Mouse (Mus musculus) embryonic facial prominence, embryonic 10.5 days (tissue): ENCODE measurements around the gene Gpr132. TPM values are rescaled to one million over a fixed set of nuclear protein-coding genes. Genes with fewer than 3 reads are reported as not detected.
A peak's percentile ranks its signal among the peaks of the same experiment; 100 is the strongest.

Source experiments
- DNase-seq: peaks from one replicate; pipeline ENCODE4 v3.0.0-alpha.2; 2017; ENCODE audit warnings: low spot score
- H3K27ac ChIP-seq: fragments of 300-500 bp; sonication (generic); replicated peaks from 2 replicates; pipeline ENCODE4 v1.5.1; 2016; ENCODE audit warnings: mild to moderate bottlenecking
- H3K27me3 ChIP-seq: fragments of 300-500 bp; sonication (generic); replicated peaks from 2 replicates; pipeline ENCODE4 v1.6.1; 2016; ENCODE audit warnings: low read depth, mild to moderate bottlenecking; ENCODE audit not compliant: poor library complexity, severe bottlenecking
- H3K36me3 ChIP-seq: fragments of 300-500 bp; sonication (generic); replicated peaks from 2 replicates; pipeline ENCODE4 v1.6.1; 2016; ENCODE audit warnings: mild to moderate bottlenecking, moderate library complexity
- H3K4me1 ChIP-seq: fragments of 300-500 bp; sonication (generic); 2 replicates; pipeline ENCODE4 v1.6.1; 2016
- H3K4me3 ChIP-seq: fragments of 300-500 bp; sonication (generic); 2 replicates; pipeline ENCODE4 v1.5.1; 2016; ENCODE audit warnings: mild to moderate bottlenecking, moderate library complexity
- H3K9me3 ChIP-seq: fragments of 300-500 bp; sonication (generic); 2 replicates; pipeline ENCODE4 v1.6.1; 2016; ENCODE audit warnings: mild to moderate bottlenecking
- WGBS: fragments of 180-500 bp; shearing (Covaris S2); methylation state at CpG from one replicate; pipeline ENCODE4 v1.1.7; 2016; 5-methylcytosine and 5-hydroxymethylcytosine counted together
- polyA plus RNA-seq: library from polyadenylated mRNA; unstranded; fragments of >200 nt; fragmentation: Nextera tagmentation; extraction: Ambion mirVana; gene quantifications from 2 replicates; pipeline ENCODE4 v1.2.1, GENCODE M21; 2016

Gene Gpr132
- polyA plus RNA-seq: 0.30 TPM in 1 of 2 replicates, not detected in the other

GRCm38 (mm10) chr12:112868178-112869087, at the start of gene Gpr132:
Gene Gpr132, minus strand, starts transcription at chr12:112868228.
- H3K4me3 ChIP-seq: no peak within 1 kb of the TSS
- DNase-seq: peak; percentile 43
- H3K4me1 ChIP-seq: peaks cover 38% of the 10 kb centered on the region
- no peaks in the 10 kb centered on the region for H3K36me3 ChIP-seq
- peaks cover 53% of the 10 kb centered on the region for H3K27me3 ChIP-seq
- H3K27ac ChIP-seq: no peak within 1 kb of the TSS; the same call in 1 of the 2 replicates
- 56% methylated on average over 13 of the region's 13 CpGs for WGBS
- H3K9me3 ChIP-seq: no peaks in the 10 kb centered on the region

- Histone ChIP-seq H3K4me1 (peaks cover 59% of the 10 kb centered on the region), H3K27me3 (0 out of 2 replicates have a peak, but pooled peaks cover 4% of the 10 kb centered on the region), H3K9me3 (no peaks in the 10 kb centered on the region), H3K27ac (0 out of 2 replicates have a peak overlapping the region, but pooled peaks have one; percentile 20), H3K36me3 (peaks cover 39% of the 10 kb centered on the region), H3K4me3 (no peak overlapping the region)
- WGBS: 77% methylated on average over 11 of the region's 11 CpGs
- DNase-seq: no peak
These were observed 49.5 kb upstream of the Gpr132 start for GRCm38 (mm10) chr12:112917486-112917885.

GRCm38 (mm10) chr12:112916698-112917400, 48.8 kb upstream of the Gpr132 start:
- H3K27me3 ChIP-seq: 0 out of 2 replicates have a peak, but pooled peaks cover 4% of the 10 kb centered on the region
- WGBS: 87% methylated on average over 16 of the region's 16 CpGs
- H3K4me3 ChIP-seq: no peak overlapping the region
- no peaks in the 10 kb centered on the region for H3K9me3 ChIP-seq
- H3K36me3 ChIP-seq: peaks cover 45% of the 10 kb centered on the region
- H3K27ac ChIP-seq: no peak overlapping the region; the same call in 1 of the 2 replicates
- H3K4me1 ChIP-seq: peaks cover 53% of the 10 kb centered on the region
- DNase-seq: no peak

GRCm38 (mm10) chr12:112915587-112915986, 47.6 kb upstream of the Gpr132 start:
- Histone ChIP-seq H3K27ac (no peak overlapping the region), H3K27me3 (0 out of 2 replicates have a peak, but pooled peaks cover 4% of the 10 kb centered on the region), H3K36me3 (peaks cover 57% of the 10 kb centered on the region), H3K4me3 (no peak overlapping the region), H3K9me3 (no peaks in the 10 kb centered on the region), H3K4me1 (peaks cover 43% of the 10 kb centered on the region)
- no peak for DNase-seq
- 87% methylated on average over 13 of the region's 13 CpGs for WGBS

GRCm38 (mm10) chr12:112914527-112914926, 46.5 kb upstream of the Gpr132 start:
- Histone ChIP-seq H3K4me1 (peaks cover 34% of the 10 kb centered on the region), H3K36me3 (peaks cover 58% of the 10 kb centered on the region), H3K27me3 (0 out of 2 replicates have a peak, but pooled peaks cover 4% of the 10 kb centered on the region), H3K27ac (no peak overlapping the region), H3K4me3 (no peak overlapping the region), H3K9me3 (no peaks in the 10 kb centered on the region)
- DNase-seq: no peak
- 80% methylated on average over 11 of the region's 11 CpGs for WGBS

GRCm38 (mm10) chr12:112912951-112913745, 45.1 kb upstream of the Gpr132 start:
- Histone ChIP-seq H3K4me3 (no peak overlapping the region), H3K36me3 (peaks cover 71% of the 10 kb centered on the region), H3K4me1 (peaks cover 28% of the 10 kb centered on the region), H3K27ac (peak overlapping the region; percentile 19; the same call in 1 of the 2 replicates), H3K27me3 (0 out of 2 replicates have a peak, but pooled peaks cover 3% of the 10 kb centered on the region), H3K9me3 (no peaks in the 10 kb centered on the region)
- WGBS: 85% methylated on average over 28 of the region's 28 CpGs
- no peak for DNase-seq

- Histone ChIP-seq H3K9me3 (no peaks in the 10 kb centered on the region), H3K27ac (no peak overlapping the region), H3K27me3 (no peaks in the 10 kb centered on the region), H3K4me1 (peaks cover 21% of the 10 kb centered on the region; the same call in 1 of the 2 replicates), H3K4me3 (no peak overlapping the region), H3K36me3 (peaks cover 65% of the 10 kb centered on the region)
- 93% methylated on average over 17 of the region's 17 CpGs for WGBS
- no peak for DNase-seq
These were observed 43.7 kb upstream of the Gpr132 start for GRCm38 (mm10) chr12:112911701-112912100.

GRCm38 (mm10) chr12:112908991-112909390, 41.0 kb upstream of the Gpr132 start:
- H3K4me3 ChIP-seq: no peak overlapping the region
- peaks cover 66% of the 10 kb centered on the region for H3K36me3 ChIP-seq
- no peaks in the 10 kb centered on the region for H3K9me3 ChIP-seq
- WGBS: 94% methylated on average over 22 of the region's 22 CpGs
- peaks cover 14% of the 10 kb centered on the region for H3K4me1 ChIP-seq
- no peak for DNase-seq
- H3K27me3 ChIP-seq: no peaks in the 10 kb centered on the region
- H3K27ac ChIP-seq: no peak overlapping the region

GRCm38 (mm10) chr12:112905001-112905400, 37.0 kb upstream of the Gpr132 start:
- H3K9me3 ChIP-seq: no peaks in the 10 kb centered on the region
- no peak for DNase-seq
- no peak overlapping the region for H3K27ac ChIP-seq
- peaks cover 7% of the 10 kb centered on the region; the same call in 1 of the 2 replicates for H3K4me1 ChIP-seq
- H3K36me3 ChIP-seq: peaks cover 27% of the 10 kb centered on the region
- H3K27me3 ChIP-seq: no peaks in the 10 kb centered on the region
- 89% methylated on average over 5 of the region's 5 CpGs for WGBS
- no peak overlapping the region for H3K4me3 ChIP-seq

GRCm38 (mm10) chr12:112903941-112904340, 35.9 kb upstream of the Gpr132 start:
- Histone ChIP-seq H3K4me3 (no peak overlapping the region), H3K27ac (0 out of 2 replicates have a peak overlapping the region, but pooled peaks have one; percentile 20), H3K27me3 (no peaks in the 10 kb centered on the region), H3K9me3 (no peaks in the 10 kb centered on the region), H3K4me1 (peaks cover 7% of the 10 kb centered on the region; the same call in 1 of the 2 replicates), H3K36me3 (peaks cover 17% of the 10 kb centered on the region)
- no peak for DNase-seq
- 69% methylated on average over 8 of the region's 8 CpGs for WGBS

GRCm38 (mm10) chr12:112900641-112901040, 32.6 kb upstream of the Gpr132 start:
- WGBS: 86% methylated on average over 9 of the region's 9 CpGs
- Histone ChIP-seq H3K4me1 (peaks cover 17% of the 10 kb centered on the region), H3K9me3 (no peaks in the 10 kb centered on the region), H3K4me3 (no peak overlapping the region), H3K27me3 (no peaks in the 10 kb centered on the region), H3K36me3 (0 out of 2 replicates have a peak, but pooled peaks cover under 1% of the 10 kb centered on the region), H3K27ac (no peak overlapping the region)
- no peak for DNase-seq
